Mouse (Mus musculus): ENCODE data around the gene Efemp2.
A peak's percentile ranks its signal among the peaks of the same experiment; 100 is the strongest.

- TF ChIP-seq CEBPB (IDR thresholded peaks at IDR 0.05; ENCODE audit: low read depth) (no peak), CTCF (IDR thresholded peaks at IDR 0.05; ENCODE audit: control insufficient read depth, insufficient read depth, insufficient read length) (no peak), MYOD1 (IDR thresholded peaks at IDR 0.05; ENCODE audit: control insufficient read depth, insufficient read length, low read depth) (peak; percentile 4), USF1 (IDR thresholded peaks at IDR 0.05; ENCODE audit: low read depth) (no peak), MAX (IDR thresholded peaks at IDR 0.05) (peak; percentile 24)
Measured at GRCm38 (mm10) chr19:5432992-5433852, 40.5 kb upstream of the Efemp2 start.

Data from C2C12 (cell line).